Mouse (Mus musculus): ENCODE data around the gene Armc6. TPM values are rescaled to one million over a fixed set of nuclear protein-coding genes. Genes with fewer than 3 reads are reported as not detected.

Armc6 gene
- polyA plus RNA-seq (2012; rRNA removed; ENCODE audit: low replicate concordance) = 15.2 and 16.2 TPM in 2 replicates

DNA sequence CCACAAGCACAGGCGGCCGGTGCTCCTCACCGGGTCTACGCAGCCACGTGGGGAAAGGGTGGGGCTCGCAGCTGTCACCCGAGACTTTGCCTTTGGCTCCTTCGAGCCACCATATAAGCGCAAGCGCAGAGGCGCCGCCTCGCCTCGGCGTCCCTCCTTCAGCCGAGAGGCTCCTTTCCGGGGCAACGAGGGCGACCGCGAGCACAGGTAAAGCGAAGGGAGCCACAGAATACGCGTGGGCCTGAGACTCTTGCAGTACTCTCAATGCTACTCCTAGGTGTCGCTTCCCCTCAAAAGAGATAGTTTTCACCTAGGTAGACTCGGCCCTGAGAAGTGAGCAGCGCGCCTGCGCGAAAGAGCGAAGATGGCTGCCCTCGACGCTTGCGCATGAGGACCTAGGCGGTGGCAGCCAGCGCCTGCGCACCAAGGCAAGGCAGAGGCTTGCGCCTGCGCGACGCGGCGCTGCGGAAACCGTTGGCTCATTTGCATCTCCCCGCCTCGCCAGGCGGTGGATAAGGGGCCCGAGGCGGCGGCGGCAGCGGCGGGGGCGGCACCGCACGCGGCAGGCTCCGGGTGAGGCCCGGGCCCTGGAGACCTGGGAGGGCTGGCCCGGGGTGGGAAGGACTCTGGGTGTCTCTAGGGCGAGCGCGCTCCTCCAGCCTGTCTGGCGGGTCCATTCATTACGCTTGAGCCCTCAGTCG is at the start of gene Armc6, which contains the start of gene Sugp2:
Gene Armc6 (minus strand): TSS at position 387 of the 701 bp plus-strand sequence.
Gene Sugp2 (plus strand): TSS at position 147 of the 701 bp plus-strand sequence.

DNA sequence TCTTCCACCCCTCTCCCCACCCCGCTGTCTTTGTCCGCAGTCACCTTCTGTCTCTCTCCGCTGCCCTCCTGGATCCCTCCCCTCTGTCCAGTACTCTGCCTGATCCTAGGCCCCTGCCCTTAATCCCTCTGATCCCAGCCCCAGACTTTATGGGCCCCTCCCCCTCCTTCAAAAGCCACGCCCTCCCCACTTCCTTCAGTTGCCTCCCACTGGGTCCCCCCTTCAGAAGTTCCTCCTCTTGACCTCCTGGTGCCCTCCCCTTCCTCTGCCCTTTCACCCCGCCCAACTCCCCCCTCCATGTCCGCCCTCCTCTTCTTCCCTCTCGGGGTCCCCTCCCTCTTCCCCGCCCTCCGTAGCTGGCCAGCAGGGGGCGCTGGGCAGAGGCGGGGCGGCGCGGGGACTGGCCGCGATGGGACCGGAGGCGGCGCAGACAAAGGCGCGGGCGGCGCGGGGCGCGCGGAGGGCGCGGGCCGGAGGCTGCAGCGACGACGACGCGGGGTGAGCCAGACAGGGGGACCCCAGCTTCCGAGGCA is 48.4 kb upstream of the Armc6 start, which contains the start of gene Homer3:
Gene Homer3 (plus strand): TSS at position 225 of the 533 bp plus-strand sequence.

DNA sequence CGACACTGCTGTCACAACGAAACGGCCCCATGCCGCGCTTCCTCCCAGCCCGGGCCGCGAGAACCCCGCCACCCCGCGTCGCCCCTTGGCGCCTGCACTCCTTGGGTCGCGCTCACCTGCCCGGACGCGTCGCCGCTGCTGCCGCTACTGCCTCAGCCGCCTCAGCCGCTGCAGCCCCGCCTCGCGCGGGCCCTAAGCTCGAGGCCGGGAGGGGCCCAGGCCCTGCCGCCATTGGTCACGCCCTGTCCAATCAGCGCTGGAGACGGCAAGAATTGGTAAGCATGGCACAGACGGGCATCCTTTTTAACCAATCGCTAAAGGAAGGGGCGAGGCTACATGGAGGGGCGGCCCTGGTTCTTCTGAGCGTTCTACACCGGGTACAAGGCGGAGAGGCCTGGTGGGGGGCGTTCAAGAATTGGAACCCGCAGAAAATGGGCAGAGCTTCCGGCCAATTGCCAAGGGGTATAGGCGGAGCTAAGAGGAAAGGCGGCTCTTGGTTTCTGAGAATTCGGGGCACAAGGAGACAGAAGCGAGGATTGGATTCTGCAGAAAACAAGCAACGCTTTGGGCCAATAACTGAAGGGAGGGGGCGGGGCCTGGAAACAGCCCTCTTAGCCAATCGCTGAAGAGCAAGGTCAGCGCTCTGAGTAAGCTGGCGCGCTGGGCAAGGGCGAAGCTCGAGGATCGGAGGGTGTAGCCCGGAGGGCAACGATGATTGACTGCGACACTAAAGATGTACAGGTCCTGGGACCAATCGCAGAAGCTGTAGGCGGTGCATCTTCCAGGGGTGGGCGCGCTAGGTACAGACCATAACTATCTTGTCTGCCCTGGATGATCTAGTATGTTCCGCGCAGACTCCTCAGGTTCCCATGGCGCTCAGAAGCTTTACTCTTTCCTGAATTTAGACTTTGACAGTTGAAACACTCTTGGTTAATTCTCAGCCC is 21.9 kb downstream of the Armc6 start, which contains the start of gene Slc25a42:
Gene Slc25a42 (minus strand): TSS at position 194 of the 944 bp plus-strand sequence.

DNA sequence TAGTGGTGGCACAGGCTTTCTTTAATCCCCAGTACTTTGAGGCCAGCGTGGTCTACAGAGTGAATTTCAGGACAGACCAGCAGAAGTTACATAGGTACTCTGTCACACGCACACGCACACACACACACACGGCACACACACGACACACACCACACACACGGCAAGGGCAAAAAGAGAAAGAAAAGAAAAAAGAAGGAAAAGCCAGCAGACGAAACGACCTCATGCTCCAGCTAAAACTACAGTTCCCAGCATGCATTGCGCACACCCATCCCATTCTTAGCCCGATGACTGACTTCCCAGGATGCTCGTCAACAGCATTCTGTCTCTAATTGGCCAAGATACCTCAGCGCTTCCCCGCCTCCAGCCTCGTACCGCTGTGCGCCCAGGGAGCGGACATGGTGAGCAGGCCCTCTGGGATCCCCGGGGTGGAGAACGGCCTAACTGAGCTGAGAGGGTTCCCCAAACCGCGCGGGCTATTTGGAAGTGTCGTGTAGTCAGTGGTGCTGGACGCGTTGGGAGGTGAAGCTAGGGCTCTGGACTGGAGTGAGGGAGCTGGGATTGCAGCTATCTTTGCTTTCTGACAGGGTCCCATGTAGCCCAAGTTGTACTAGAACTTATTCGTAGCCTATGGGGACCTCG is 62.1 kb downstream of the Armc6 start, which contains the start of gene Tmem161a:
Gene Tmem161a (plus strand): TSS at position 314 of the 639 bp plus-strand sequence.

Other genes with a start within 250 kb of the Armc6 start
- 63.2 and 68.6 TPM in 2 replicates for gene Gatad2a, start 238.1 kb downstream of the Armc6 start, polyA plus RNA-seq (2012; rRNA removed; ENCODE audit: low replicate concordance)
- 60.8 and 62.1 TPM in 2 replicates for gene Mau2, start 191.7 kb downstream of the Armc6 start, polyA plus RNA-seq (2012; rRNA removed; ENCODE audit: low replicate concordance)
- 6.1 and 7.7 TPM in 2 replicates for gene Sugp1, start 191.7 kb downstream of the Armc6 start, polyA plus RNA-seq (2012; rRNA removed; ENCODE audit: low replicate concordance)
- 766 and 1,530 TPM in 2 replicates for gene Tm6sf2, start 161.5 kb downstream of the Armc6 start, polyA plus RNA-seq (2012; rRNA removed; ENCODE audit: low replicate concordance)
- 1.7 and 3.7 TPM in 2 replicates for gene Hapln4, start 151.0 kb downstream of the Armc6 start, polyA plus RNA-seq (2012; rRNA removed; ENCODE audit: low replicate concordance)
- 0.07 and 0.09 TPM in 2 replicates for gene Ncan, start 113.6 kb downstream of the Armc6 start, polyA plus RNA-seq (2012; rRNA removed; ENCODE audit: low replicate concordance)
- 8.5 and 9.3 TPM in 2 replicates for gene Nr2c2ap, start 103.1 kb downstream of the Armc6 start, polyA plus RNA-seq (2012; rRNA removed; ENCODE audit: low replicate concordance)
- 32.6 and 33.8 TPM in 2 replicates for gene Rfxank, start 95.3 kb downstream of the Armc6 start, polyA plus RNA-seq (2012; rRNA removed; ENCODE audit: low replicate concordance)
- 47.0 and 48.5 TPM in 2 replicates for gene Borcs8, start 95.0 kb downstream of the Armc6 start, polyA plus RNA-seq (2012; rRNA removed; ENCODE audit: low replicate concordance)
- gene Mef2b, start 94.8 kb downstream of the Armc6 start, polyA plus RNA-seq (2012; rRNA removed; ENCODE audit: low replicate concordance) = 1.1 and 2.9 TPM in 2 replicates
- gene Tmem161a, start 62.1 kb downstream of the Armc6 start, polyA plus RNA-seq (2012; rRNA removed; ENCODE audit: low replicate concordance) = 107 and 159 TPM in 2 replicates
- gene Slc25a42, start 22.2 kb downstream of the Armc6 start, polyA plus RNA-seq (2012; rRNA removed; ENCODE audit: low replicate concordance) = 27.1 and 34.5 TPM in 2 replicates
- gene Sugp2, start 240 bp downstream of the Armc6 start, polyA plus RNA-seq (2012; rRNA removed; ENCODE audit: low replicate concordance) = 15.5 and 19.1 TPM in 2 replicates
- 6.9 and 10.9 TPM in 2 replicates for gene Homer3, start 48.4 kb upstream of the Armc6 start, polyA plus RNA-seq (2012; rRNA removed; ENCODE audit: low replicate concordance)
- 54.8 and 59.0 TPM in 2 replicates for gene Ddx49, start 68.0 kb upstream of the Armc6 start, polyA plus RNA-seq (2012; rRNA removed; ENCODE audit: low replicate concordance)
- 554 and 704 TPM in 2 replicates for gene Cope, start 68.1 kb upstream of the Armc6 start, polyA plus RNA-seq (2012; rRNA removed; ENCODE audit: low replicate concordance)
- gene Cers1, start 81.3 kb upstream of the Armc6 start, polyA plus RNA-seq (2012; rRNA removed; ENCODE audit: low replicate concordance) = 0.33 and 1.1 TPM in 2 replicates
- 0.98 and 0.99 TPM in 2 replicates for gene Gdf1, start 95.4 kb upstream of the Armc6 start, polyA plus RNA-seq (2012; rRNA removed; ENCODE audit: low replicate concordance)
- 32.7 and 38.5 TPM in 2 replicates for gene Upf1, start 118.8 kb upstream of the Armc6 start, polyA plus RNA-seq (2012; rRNA removed; ENCODE audit: low replicate concordance)
- gene Comp, start 139.1 kb upstream of the Armc6 start, polyA plus RNA-seq (2012; rRNA removed; ENCODE audit: low replicate concordance) = 0.12 and 0.51 TPM in 2 replicates
- 12.2 and 17.8 TPM in 2 replicates for gene Crtc1, start 205.1 kb upstream of the Armc6 start, polyA plus RNA-seq (2012; rRNA removed; ENCODE audit: low replicate concordance)
- 22.5 and 31.2 TPM in 2 replicates for gene Klhl26, start 242.5 kb upstream of the Armc6 start, polyA plus RNA-seq (2012; rRNA removed; ENCODE audit: low replicate concordance)